Mouse (Mus musculus) E14TG2a.4 (cell line): ENCODE measurements around the gene Ass1.
A peak's percentile ranks its signal among the peaks of the same experiment; 100 is the strongest.

Experiments used
- H3K27me3 ChIP-seq: 2 replicates; pipeline ENCODE4 v1.6.1; 2014; ENCODE audit warnings: low read length, control low read depth; ENCODE audit not compliant: insufficient read depth
- H3K36me3 ChIP-seq: 2 replicates; pipeline ENCODE4 v1.6.1; 2014; ENCODE audit warnings: low read length, control low read depth; ENCODE audit not compliant: insufficient read depth
- H3K4me1 ChIP-seq: replicated peaks from 2 replicates; pipeline ENCODE4 v1.6.1; 2014; ENCODE audit warnings: low read depth, low read length, control low read depth
- H3K4me3 ChIP-seq: replicated peaks from 2 replicates; pipeline ENCODE4 v1.5.1; 2014; ENCODE audit warnings: mild to moderate bottlenecking, low read length
- H3K9me3 ChIP-seq: 2 replicates; pipeline ENCODE4 v1.6.1; 2014; ENCODE audit warnings: low read length, control low read depth
- CTCF ChIP-seq: conservative IDR thresholded peaks from 2 replicates; pipeline ENCODE4 v1.5.1; 2014; ENCODE audit warnings: low read length
- NANOG ChIP-seq: IDR thresholded peaks from 2 replicates; pipeline ENCODE4 v1.6.1; 2014; ENCODE audit warnings: borderline replicate concordance, low read length, mixed read lengths
- POU5F1 ChIP-seq: IDR thresholded peaks from 2 replicates; pipeline ENCODE4 v1.6.1; 2014; ENCODE audit warnings: low read length, borderline replicate concordance

Ass1 gene

DNA sequence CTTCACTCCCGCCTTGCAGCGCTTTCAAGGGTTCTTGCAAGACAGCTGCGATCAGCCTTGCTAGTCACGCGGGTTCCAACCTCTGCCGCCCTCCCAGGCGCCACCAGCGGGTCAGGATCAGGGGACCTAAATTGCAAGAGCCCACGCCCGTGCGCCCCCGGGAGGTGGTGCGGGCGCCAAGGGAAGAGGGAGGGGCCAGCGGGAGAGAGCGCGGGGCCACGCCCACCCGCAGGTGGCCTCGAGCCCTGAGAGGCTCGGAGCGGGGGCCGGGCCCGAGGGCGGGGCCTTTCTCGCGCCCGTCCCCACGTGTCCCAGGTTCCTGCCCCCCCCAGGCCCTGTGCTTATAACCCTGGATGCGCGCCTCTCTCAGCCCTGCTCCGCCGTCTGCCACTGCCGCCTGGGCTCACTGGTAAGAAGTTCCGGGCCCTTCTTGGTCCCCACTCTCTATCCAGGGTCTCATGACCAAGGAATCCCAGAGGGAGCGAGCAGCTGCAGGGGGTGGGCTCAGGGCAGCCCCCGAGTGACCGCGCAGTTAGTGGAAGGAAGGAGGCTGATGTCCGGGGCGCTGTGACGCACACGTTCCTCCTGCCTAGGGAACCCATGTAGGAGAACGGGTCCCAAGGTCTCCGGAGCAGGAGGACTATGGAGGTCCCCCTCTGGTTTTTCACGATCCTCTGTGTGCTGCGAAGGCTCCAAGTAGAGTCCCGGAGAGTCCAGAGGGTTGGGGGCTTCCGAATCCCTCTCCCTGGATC is at the start of gene Ass1:
TSS of gene Ass1 (plus strand) at position 277 of the 752 bp plus-strand sequence.
- TF ChIP-seq POU5F1 (no peak), NANOG (no peak), CTCF (no peak)
- Histone ChIP-seq H3K4me3 (peak within 1 kb of the TSS; percentile 92), H3K27me3 (peaks cover 28% of the 10 kb centered on the region), H3K36me3 (peaks cover 28% of the 10 kb centered on the region), H3K4me1 (peaks cover 66% of the 10 kb centered on the region), H3K9me3 (no peaks in the 10 kb centered on the region)

DNA sequence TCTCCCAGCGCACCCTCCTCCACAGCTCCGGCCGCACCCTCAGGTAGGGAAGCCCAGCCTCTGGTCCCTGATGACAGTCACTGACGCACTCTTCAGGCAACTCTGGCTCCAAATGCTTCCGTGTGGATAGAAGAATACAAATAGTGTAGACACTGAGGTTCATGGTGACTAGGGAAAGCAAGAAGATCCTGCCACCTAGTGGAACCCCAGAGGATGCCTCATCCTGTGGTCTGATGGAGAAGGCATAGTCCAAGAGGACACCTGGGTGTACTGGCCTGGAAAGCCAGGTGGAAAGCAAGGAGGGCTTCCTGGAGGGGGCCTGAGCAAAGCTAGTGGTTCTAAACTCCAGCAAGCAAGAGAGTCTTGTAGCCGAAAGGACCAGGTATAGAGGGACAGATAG is 49.1 kb upstream of the Ass1 start:
- Histone ChIP-seq H3K4me1 (peaks cover 93% of the 10 kb centered on the region), H3K9me3 (no peaks in the 10 kb centered on the region), H3K36me3 (no peaks in the 10 kb centered on the region), H3K27me3 (peaks cover 43% of the 10 kb centered on the region), H3K4me3 (no peak overlapping the region)
- TF ChIP-seq CTCF (no peak; the same call in 1 of the 2 replicates), NANOG (no peak), POU5F1 (no peak)

GRCm38 (mm10) chr2:31422576-31422975 is 47.4 kb upstream of the Ass1 start:
- H3K9me3 ChIP-seq: no peaks in the 10 kb centered on the region
- H3K36me3 ChIP-seq: no peaks in the 10 kb centered on the region
- 0 out of 2 replicates have a peak overlapping the region, but pooled peaks have one; percentile 13 for H3K4me3 ChIP-seq
- TF ChIP-seq CTCF (no peak), POU5F1 (no peak), NANOG (no peak)
- peaks cover 43% of the 10 kb centered on the region for H3K27me3 ChIP-seq
- peaks cover 86% of the 10 kb centered on the region for H3K4me1 ChIP-seq

GRCm38 (mm10) chr2:31431477-31431876 is 38.5 kb upstream of the Ass1 start:
- no peak overlapping the region for H3K4me3 ChIP-seq
- TF ChIP-seq POU5F1 (no peak), NANOG (no peak), CTCF (no peak)
- H3K36me3 ChIP-seq: no peaks in the 10 kb centered on the region

GRCm38 (mm10) chr2:31434746-31435145 is 35.3 kb upstream of the Ass1 start:
- TF ChIP-seq NANOG (no peak), CTCF (no peak)
- Histone ChIP-seq H3K4me3 (no peak overlapping the region), H3K4me1 (no peaks in the 10 kb centered on the region), H3K27me3 (peaks cover 10% of the 10 kb centered on the region; the same call in 1 of the 2 replicates), H3K9me3 (no peaks in the 10 kb centered on the region), H3K36me3 (no peaks in the 10 kb centered on the region)

More at GRCm38 (mm10) chr2:31431477-31431876, 38.5 kb upstream of the Ass1 start:
- H3K27me3 ChIP-seq: peaks cover 36% of the 10 kb centered on the region
- no peaks in the 10 kb centered on the region for H3K9me3 ChIP-seq
- no peaks in the 10 kb centered on the region for H3K4me1 ChIP-seq

- Histone ChIP-seq H3K4me3 (no peak overlapping the region), H3K27me3 (peaks cover 4% of the 10 kb centered on the region; the same call in 1 of the 2 replicates), H3K36me3 (no peaks in the 10 kb centered on the region), H3K9me3 (no peaks in the 10 kb centered on the region), H3K4me1 (0 out of 2 replicates have a peak, but pooled peaks cover 3% of the 10 kb centered on the region)
- TF ChIP-seq NANOG (no peak), POU5F1 (no peak), CTCF (peak; percentile 63)
These were observed 34.4 kb upstream of the Ass1 start for GRCm38 (mm10) chr2:31435567-31435966.

DNA sequence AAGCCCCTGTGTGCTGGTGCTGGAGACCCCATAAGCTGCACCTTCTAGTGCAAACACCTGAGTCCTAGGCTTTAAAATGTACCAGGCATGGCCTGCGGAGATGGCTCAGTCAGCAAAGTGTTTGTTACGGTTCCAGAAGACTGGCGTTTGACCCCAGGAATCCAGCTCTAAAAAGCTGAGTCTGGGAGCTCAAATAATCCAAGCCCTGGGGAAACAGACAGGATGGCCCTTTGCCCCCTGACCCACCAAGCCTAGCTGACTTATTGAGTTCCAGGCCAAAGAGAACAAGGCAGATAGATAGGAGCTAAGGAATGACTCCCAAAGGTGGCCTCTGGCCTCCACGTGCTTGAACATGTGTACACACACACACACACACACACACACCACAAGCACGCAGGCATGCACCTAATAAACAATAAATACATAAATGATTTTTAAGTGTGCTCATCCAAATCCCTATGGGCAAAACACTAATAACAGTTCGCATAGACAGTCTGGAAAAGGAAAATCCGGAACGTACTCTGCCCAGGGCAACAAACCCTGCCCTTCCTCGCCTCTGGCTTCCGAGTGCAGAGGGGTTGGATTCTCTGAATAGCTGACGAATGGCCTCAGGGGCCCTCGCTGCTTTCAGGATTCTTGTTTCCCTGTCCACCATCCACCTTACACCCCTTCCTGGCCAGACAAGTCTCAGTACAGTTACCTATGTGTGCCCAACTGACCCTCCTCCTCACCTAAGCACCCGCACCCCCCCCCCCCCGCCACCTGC is 32.3 kb upstream of the Ass1 start:
- H3K9me3 ChIP-seq: no peaks in the 10 kb centered on the region
- TF ChIP-seq POU5F1 (no peak), CTCF (no peak), NANOG (no peak)
- no peaks in the 10 kb centered on the region for H3K36me3 ChIP-seq
- no peak overlapping the region for H3K4me3 ChIP-seq
- H3K4me1 ChIP-seq: peaks cover 15% of the 10 kb centered on the region
- no peaks in the 10 kb centered on the region for H3K27me3 ChIP-seq

DNA sequence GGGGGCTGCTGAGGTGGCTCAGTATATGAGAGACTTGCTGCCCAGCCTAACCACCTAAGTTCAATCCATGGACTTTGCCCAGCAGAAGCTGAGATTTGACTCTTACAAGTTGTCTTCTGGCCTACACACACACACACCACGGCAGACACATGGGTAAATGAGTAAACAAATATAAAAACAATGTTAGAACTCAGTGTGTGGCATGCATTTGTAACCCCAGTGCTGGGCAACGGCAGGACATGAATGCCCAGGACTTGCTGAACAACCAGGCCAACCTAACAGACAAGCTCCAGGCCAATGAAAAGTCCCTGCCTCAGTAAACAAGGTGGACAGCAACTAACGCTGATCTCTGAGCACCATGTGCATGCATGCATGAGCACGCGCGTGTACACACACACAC is 30.4 kb upstream of the Ass1 start:
- no peaks in the 10 kb centered on the region; the same call in 1 of the 2 replicates for H3K27me3 ChIP-seq
- no peak for TF ChIP-seq CTCF
- TF ChIP-seq NANOG: no peak
- no peak for TF ChIP-seq POU5F1
- H3K4me1 ChIP-seq: peaks cover 18% of the 10 kb centered on the region
- H3K36me3 ChIP-seq: no peaks in the 10 kb centered on the region
- H3K4me3 ChIP-seq: no peak overlapping the region
- no peaks in the 10 kb centered on the region for H3K9me3 ChIP-seq
